Mouse (Mus musculus) spleen, embryonic (tissue): ENCODE results near the gene Pnkp.

ENCODE experiments used
- CTCF ChIA-PET: fragments of 350-600 bp; sonication (Branson Sonifier 250); formaldehyde crosslinking; loops from one replicate; lab custom pipeline; 2022; lab: Charles Lee

Gene Pnkp

DNA sequence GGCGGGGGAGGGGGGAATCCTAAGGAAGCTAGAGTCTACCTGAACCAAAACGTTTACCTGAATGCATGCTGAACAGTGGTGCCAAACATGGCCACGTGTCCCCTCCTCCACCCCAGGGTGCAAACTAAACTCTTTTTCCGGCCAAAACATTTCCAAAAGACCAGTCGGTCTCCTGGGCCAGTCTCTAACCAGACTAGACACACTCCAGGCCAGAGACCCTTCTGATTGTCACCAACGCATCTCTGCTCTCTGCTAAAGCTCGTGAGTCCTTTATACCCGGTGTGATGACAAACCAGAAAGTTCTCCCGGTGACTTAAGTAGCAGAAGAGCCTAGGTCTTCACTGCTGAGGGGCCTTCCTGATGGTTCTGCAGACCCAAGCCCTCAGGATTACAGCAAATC is 10.9 kb downstream of the Pnkp start:
- CTCF ChIA-PET: interaction anchor here (1.6 kb wide), 1 partner anchor 29 kb away, joined by 3 read pairs; no protein-coding TSS in a partner anchor

DNA sequence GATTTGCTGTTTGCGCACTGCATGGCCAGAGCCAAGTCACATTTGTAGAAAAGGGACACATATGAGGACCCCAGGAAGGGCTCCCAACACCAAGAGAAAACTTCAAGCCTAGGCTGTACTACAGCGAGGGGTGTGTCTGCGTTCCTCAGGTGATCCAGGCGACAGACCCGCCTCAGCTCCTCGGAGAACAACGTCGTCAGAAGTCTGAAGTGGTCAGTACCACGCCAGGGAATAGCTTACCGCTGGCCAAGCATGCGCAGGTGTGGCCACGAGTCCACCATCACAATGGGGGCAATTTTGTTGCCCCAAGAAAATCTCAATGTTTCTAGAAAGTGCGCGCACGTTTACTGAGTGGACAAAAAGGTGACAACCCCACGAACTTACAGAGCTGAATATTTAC is 11.5 kb downstream of the Pnkp start:
- CTCF ChIA-PET: interaction anchor here (1.6 kb wide), 1 partner anchor 30 kb away, joined by 3 read pairs; no protein-coding TSS in a partner anchor

DNA sequence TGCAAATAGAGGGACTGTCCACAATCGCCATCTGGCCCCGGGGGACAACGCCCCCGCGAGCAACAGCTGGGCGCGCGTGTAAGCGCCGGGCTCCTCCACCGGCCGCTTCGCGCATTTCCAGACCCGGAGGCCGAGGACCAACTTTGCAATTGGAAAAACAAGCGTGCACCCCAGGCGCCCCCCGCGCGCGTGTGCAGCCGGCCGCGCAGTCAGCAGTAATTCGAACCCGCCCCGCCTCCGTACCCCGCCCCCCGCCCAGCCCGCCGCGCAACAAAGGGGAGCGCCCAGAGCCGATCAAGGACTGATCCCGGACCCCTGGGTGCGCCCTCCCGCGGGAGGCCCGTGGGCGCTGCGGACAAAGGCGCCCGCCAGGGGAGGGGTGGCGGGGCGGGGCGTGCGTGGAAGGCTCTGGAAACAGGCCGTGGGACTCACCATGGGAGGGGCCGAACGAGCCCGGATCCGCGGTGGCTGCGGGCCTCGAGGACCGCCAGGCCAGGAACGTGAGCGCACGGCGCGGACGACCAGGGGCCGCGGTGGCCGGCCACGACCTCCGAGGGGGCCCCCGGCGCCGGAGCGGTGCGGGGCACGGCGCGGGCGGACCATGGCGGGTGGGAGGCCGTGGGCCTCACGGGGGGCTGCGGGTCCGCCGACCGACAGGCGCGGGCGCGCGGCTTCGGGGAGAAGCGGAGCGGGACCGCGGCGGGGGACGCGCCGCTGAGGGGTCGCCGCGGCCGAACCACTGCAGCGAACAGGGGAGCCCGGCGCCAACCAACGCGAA is 12.2 kb downstream of the Pnkp start:
- CTCF ChIA-PET: interaction anchor here (0.8 to 1.6 kb wide), 2 partner anchors 23 to 30 kb away, joined by 3 read pairs; no protein-coding TSS in a partner anchor

DNA sequence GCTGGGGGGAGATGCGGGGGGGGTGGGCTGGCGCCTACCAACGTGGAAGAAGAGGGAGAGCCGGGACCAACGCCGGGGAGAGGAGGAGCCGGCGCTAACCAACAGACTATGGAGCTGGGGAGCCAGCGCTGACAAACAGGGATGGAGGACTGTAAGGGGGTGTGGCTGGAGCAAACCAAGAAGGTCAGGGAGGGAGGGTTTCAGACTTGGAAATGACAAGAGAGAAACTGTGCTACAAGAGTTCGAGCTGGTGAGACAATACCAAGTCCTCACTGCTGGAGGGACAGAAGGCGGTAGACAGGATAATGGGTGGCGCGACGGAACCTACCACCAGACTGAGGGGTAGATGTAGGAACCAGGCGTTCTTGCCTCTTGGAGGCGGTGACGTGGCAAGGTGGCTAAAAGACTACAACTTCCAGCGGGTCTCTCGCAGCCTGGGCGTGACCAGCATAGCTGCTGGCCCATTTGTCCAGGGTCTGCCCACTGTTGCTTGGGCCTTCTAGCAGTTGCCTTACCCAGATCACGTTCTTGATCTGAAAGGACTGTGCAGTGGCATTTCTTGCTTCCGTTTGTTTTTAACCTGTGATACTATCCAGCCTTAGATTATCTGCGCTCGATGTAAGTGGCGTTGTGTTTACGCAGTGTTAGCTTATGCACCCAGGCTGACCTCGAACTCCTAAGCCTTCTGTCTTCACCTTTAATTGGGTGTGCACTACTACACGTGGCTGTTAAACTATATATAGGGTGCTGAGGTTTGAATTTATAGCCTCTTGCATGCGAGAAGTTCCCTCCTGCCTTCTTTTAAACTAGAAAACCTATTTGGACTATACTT is 13.0 kb downstream of the Pnkp start, which contains the start of gene Ptov1:
TSS of gene Ptov1 (minus strand) at position 92 of the 832 bp plus-strand sequence.
- CTCF ChIA-PET: interaction anchor here (0.6 to 0.8 kb wide), 2 partner anchors 22 to 96 kb away, joined by 3 to 7 read pairs; no protein-coding TSS in a partner anchor

DNA sequence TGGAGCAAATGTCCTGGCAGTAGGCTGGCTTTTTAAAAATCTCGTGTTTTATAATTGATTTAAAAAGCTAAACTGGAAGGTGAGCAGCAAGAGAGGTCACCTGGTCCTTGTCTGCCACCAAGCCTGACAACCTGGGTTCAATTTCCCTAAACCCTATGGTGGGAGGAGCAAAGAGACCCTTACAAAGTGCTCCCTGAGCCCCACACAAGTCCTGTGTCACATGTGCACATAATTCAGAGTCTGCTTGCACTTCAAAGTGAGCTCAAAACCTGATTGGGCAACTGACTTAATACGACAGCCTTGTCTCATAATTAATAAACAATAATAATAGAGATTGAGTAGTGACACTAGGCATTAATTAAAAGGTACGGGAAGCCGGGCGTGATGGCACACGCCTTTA is 13.7 kb downstream of the Pnkp start:
- CTCF ChIA-PET: interaction anchor here (0.6 kb wide), 1 partner anchor 96 kb away, joined by 7 read pairs; no protein-coding TSS in a partner anchor

DNA sequence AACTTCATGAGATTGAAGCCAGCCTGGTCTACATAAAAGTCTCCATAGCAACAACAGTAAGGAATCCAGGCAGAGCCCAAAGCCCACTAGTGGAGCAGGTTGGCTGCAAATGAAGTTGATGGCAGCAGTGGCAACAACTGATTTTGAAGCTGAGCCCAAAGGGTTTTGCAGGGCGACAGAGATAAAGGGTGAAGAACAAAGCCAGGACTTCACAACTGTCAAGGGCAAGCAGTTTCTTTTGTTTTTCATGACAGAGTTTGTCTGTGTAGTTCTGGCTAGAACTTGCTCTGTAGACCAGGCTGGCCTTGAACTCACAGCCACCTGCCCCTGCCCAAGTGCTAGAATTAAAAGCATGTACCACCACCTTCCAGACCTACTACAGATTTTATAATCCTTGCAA is 14.2 kb downstream of the Pnkp start:
- CTCF ChIA-PET: interaction anchor here (0.9 kb wide), 1 partner anchor 11 kb away, joined by 3 read pairs; no protein-coding TSS in a partner anchor

DNA sequence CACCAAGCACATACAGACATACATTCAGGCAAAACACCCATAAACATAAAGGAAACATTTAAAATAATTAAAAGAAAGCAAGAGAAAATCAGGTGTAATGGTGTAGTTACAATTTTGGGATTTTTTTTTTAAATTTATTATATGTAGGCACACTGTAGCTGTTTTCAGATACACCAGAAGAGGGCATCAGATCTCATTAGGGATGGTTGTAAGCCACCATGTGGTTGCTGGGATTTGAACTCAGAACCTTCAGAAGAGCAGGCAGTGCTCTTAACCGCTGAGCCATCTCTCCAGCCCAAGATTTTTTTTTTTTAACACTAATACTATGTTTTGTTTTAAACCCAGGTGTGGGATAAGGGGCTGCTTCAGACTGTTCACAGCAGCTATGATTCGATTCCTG is 14.8 kb downstream of the Pnkp start:
- CTCF ChIA-PET: interaction anchor here (0.9 kb wide), 1 partner anchor 12 kb away, joined by 3 read pairs; no protein-coding TSS in a partner anchor

DNA sequence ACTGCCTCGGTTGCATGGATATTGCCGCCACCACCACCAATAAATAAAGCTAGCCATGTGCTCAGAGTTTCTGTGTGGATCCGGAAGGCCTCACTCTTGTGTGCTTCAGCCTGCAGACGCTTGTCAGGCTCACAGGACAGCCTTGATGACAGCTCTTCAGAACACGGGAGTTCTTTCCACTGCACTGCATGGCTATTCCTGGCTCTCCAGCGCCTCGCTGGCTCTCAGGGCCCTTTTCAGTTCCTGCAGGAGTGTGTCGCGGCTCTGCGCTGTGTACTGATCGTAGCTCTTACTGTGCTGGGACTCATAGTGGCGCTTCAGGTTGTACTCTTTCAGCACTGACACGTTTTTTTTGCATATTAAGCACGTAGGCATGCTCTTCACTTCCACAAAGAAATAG is 20.9 kb downstream of the Pnkp start:
- CTCF ChIA-PET: no interaction called here

DNA sequence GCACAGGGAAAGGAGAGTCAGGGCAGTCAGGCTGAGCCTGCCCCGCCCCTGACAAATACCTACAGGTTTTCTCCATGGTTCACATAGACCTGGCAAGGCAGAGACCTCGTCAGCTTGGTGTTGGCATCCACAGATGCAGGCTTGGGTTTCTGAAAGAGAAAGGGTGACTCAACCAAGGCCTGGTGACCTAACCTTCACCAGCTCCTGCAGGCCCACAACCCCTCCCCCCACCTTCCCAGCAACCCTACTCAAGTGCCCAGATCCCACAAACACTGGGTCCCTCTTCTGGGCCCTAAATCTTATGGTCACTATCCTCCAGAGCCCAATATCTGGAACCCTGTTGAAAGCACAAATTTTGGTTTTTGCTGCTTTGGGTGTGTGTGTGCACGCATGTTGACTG is 26.1 kb downstream of the Pnkp start:
- CTCF ChIA-PET: no interaction called here

DNA sequence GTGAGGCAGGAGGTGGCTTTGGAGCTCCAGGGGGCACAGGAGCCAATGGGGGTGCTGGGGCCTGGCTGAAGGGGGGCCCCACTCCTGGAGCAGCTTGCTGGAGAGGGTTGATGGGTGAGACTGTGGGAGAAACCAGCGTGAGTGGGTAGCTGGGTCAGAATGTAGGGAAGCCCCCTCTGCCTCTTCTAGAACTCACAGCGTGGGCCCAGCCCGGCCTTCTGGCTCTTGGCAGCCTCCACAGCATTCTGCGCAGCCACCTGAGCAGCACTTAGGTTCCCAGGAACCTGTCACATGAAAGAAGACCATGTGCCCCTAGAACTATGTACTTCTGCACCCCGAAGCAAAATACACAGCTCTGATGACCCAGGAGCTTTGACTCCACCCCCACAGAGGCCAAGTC is 27.7 kb downstream of the Pnkp start:
- CTCF ChIA-PET: interaction anchor here (0.6 kb wide), 1 partner anchor 101 kb away, joined by 3 read pairs; no protein-coding TSS in a partner anchor

DNA sequence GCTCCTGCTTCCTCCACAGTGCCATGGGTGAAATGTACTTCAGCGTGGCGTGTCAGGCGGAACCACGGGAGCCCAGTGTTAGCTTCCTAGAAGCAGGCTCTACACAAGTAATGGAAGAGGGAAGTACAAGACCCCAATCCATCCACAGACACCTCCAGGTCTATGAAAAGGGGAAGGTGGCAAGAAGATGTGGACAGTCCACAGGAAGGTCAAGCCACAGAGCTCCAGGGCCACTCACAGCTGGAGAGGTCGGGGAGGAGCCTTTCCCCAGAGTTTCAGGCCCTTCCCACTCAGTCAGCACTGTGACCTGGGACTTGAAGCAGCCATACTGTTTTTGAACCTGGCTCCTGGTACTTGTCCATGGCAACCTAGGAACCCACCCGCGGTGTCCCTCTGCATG is 30.0 kb downstream of the Pnkp start:
- CTCF ChIA-PET: no interaction called here

DNA sequence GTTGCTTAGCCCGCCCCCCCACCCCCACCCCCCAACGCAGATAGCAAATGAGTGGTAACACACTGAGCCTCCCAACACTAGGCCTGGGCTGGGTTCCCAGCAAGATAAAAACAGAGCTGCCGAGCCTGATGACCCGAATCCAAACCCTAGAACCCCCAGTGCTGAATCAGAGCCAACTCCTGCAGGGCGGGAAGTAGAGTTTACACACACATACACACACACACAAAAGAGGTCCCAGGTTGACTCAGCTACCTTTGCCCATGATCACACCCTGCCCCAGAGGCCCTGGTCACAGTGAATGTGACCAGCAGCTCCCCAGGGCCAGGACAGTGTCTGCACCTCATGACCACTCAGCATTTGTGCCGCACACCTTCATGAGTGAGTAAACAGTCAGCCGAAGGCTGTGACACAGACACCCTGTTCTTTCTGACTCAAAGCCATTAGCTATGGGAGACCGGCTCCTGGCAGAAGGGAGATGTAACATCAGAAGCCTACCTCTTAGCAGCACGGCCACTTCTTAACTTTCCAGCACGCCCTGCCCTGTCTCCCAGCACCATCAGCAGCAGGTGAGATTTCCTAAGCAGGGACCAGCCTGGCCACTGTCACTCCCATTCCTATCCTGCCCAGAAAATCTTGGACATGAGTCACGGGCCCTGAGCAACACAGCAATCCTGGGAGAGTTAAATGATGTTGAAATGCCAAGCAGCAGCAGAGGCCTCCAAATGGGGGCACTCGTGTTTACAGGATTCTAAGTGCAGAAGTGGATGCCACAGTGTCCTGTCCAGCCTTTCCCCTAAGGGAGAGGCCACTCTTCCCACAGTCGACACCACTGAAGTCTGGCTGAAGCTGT is 31.5 kb downstream of the Pnkp start:
- CTCF ChIA-PET: no interaction called here

DNA sequence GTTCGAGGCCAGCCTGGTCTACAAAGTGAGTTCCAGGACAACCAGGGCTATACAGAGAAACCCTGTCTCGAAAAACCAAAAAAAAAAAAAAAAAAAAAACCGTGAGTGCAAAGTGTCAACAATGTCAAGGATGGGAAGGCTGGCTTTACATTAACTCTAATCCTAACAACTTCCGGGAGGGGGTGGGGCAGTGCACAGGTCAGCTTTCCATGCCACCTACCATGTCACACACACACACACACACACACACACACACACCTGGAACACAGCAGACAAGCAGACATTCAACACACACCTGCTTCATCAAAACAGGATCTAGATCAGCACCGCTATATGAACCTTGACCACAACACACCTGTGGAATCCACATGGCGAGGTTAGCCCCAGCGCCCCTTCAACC is 33.2 kb downstream of the Pnkp start:
- CTCF ChIA-PET: no interaction called here

DNA sequence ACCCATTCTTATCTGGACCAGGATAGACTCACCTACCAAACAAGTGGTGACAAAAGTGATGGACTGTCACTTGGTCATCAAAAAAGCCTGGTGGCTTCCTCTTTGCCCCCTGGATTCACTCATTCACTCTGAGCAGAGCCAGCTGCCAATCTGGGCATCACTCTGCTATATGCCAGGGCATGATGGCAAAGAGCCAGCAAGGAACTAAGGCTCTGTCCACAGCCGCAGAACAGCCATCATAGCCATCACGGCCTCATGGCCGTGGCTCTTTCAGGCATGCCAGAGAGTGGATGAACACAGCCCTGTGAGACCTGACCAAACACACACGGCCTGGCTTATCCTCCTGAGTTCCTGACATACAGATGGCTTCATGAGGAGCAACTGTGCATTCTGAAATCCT is 33.8 kb downstream of the Pnkp start:
- CTCF ChIA-PET: no interaction called here

DNA sequence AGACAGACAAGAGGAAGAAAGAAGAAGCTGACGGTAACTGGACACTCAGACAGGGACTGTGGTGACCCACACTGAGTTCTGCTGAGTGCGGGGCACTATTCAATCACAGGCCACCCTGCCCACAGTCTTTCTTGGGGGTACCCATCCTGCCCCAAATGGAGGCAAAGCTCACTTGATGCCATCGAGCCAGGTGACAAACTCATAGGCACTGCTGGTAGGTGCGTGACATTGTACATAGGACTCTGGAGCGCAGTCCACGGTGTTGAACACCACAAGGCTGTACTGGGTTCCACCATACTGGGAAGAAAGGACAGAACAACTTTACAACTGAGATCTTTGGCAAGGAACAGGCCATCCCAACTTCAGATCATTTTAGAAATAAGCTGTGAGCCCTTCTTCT is 34.7 kb downstream of the Pnkp start:
- CTCF ChIA-PET: interaction anchor here (0.6 to 1.4 kb wide), 3 partner anchors 22 to 670 kb away, joined by 3 read pairs; partner anchors contain the start of gene Ptov1

DNA sequence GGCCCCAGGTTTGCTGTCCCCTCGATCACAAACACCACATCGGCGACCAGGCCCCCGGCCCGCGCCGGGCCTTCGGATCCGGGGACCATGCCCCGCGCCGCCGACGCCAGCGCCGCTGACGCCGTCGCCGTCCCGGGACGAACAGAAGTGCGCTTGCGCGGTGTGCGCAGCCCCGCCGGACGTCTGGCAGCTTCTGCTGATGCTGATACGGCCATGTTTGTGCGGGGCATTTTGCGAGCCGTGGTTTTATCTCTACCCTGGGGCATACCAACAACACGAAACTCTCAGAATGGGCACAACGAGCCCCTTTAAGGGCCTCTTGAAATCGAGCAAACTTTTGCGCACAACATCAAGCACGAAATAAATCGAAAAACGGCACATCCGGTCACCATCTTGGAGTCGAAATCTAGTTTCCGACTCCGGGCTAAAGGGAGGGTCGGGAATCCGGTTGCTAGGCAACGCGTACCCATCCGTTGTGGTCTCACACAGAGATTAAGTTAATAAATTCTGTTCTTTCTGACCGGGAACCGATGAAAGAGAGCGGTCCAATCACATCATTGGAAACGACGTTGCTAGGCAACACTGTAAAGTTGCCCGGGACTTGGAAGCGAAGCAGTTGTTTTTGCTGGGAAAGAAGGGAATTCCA is 35.5 kb downstream of the Pnkp start, which contains the start of gene Med25:
TSS of gene Med25 (minus strand) at position 437 of the 646 bp plus-strand sequence.
- CTCF ChIA-PET: interaction anchor here (0.6 to 1.4 kb wide), 3 partner anchors 23 to 669 kb away, joined by 3 read pairs; partner anchors contain the start of gene Ptov1

DNA sequence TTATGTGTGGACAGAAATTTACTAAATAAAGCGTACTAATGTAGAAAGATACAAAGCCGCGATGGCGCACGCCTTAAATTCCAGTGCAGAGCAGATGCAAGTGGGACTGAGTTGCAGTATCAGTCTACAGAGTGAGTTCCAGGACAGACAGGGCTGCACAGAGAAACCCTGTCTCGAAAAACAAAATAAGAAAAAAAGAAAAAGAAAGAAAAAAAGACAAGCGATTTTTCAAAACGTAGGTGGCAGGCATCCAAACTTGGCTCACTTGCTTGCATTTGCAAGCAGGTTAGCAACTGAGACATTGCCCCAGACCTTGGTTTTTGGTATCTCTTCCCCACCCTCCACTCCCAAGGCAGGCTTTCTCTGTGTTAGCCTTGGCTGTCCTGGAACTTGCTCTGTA is 36.3 kb downstream of the Pnkp start:
- CTCF ChIA-PET: no interaction called here

DNA sequence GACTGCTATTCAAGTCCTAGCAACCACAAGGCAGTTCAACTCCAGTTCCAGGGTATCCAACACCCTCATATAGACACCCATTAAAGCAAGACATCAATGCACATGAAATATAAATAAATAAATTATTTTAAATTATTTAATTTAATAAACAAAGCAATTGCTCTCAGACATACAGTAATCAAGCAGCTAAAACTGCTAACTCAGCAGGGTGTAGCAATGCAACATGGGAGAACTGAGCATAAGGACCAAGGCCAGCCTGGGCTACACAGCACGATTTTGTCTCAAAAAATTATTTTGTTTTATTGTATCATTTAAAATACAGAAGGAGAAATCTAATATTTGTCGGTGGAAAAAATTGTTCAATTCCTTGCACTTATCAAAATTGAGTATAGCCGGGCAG is 37.2 kb downstream of the Pnkp start:
- CTCF ChIA-PET: no interaction called here

DNA sequence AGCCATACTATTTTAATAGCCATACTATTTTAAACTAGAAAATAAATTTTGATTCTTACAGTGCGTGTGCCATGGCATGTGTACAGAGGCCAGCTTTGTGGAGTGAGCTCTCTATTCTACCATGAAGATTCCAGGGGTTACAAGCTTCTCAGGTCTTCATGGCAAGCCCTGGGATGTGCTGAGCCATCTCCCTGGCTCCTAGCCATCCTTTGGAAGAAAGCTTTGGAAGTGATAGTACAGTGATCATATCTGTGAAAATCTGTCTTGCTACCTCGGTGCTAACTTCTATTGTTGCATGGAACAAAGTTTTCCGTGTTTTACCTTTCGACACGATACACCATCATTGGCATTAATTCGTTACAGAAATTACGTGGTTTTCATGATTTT is 38.3 kb downstream of the Pnkp start:
- CTCF ChIA-PET: interaction anchor here (0.9 kb wide), 1 partner anchor 36 kb away, joined by 9 read pairs; no protein-coding TSS in a partner anchor
